Mouse (Mus musculus): ENCODE results near the gene Gm12253. TPM values are rescaled to one million over a fixed set of nuclear protein-coding genes. Genes with fewer than 3 reads are reported as not detected.

Gene Gm12253
- not detected in 2 replicates for total RNA-seq (2014; rRNA removed)
- polyA plus RNA-seq (2015; fragmentation: Nextera tagmentation; extraction: Ambion mirVana) = not detected in 2 replicates

- WGBS = 88% methylated on average over 3 of the region's 3 CpGs
- no peak within 1 kb of the TSS for H3K4me2 ChIP-seq (ENCODE audit: low read depth, low read length)
- no peaks in the 10 kb centered on the region for H3K9me3 ChIP-seq (ENCODE audit: low read length)
- H3K4me1 ChIP-seq (ENCODE audit: insufficient read depth, low read length) = no peaks in the 10 kb centered on the region
- H3K36me3 ChIP-seq (ENCODE audit: insufficient read depth, low read length) = no peaks in the 10 kb centered on the region
- H3K4me3 ChIP-seq (ENCODE audit: low read length) = no peak within 1 kb of the TSS
- DNase-seq (ENCODE audit: low spot score) (no peak), ATAC-seq (no peak)
- no peak within 1 kb of the TSS for H3K9ac ChIP-seq (replicated peaks; ENCODE audit: low read length)
- H3K27ac ChIP-seq = no peak within 1 kb of the TSS
- no peak for TF ChIP-seq CTCF (IDR thresholded peaks at IDR 0.05; ENCODE audit: low read depth)
- H3K27me3 ChIP-seq (ENCODE audit: insufficient read depth, low read length) = no peaks in the 10 kb centered on the region
Observed at GRCm38 (mm10) chr11:58432259-58432658, at the start of gene Gm12253. Gene Gm12253, plus strand, starts transcription at chr11:58432559.

GRCm38 (mm10) chr11:58399985-58400645, 32.2 kb upstream of the Gm12253 start:
- 0 out of 2 replicates have a peak overlapping the region, but pooled peaks have one; percentile 41 for H3K27ac ChIP-seq
- ATAC-seq = no peak

GRCm38 (mm10) chr11:58400655-58401054, 31.7 kb upstream of the Gm12253 start:
- no peak for ATAC-seq
- no peak for DNase-seq (ENCODE audit: low spot score)

More at GRCm38 (mm10) chr11:58399985-58400645, 32.2 kb upstream of the Gm12253 start:
- Histone ChIP-seq H3K9me3 (ENCODE audit: low read length) (no peaks in the 10 kb centered on the region), H3K4me3 (ENCODE audit: low read length) (no peak overlapping the region), H3K27me3 (ENCODE audit: insufficient read depth, low read length) (no peaks in the 10 kb centered on the region), H3K36me3 (ENCODE audit: insufficient read depth, low read length) (no peaks in the 10 kb centered on the region), H3K4me2 (ENCODE audit: low read depth, low read length) (peak overlapping the region; percentile 13; the same call in 1 of the 2 replicates), H3K9ac (replicated peaks; ENCODE audit: low read length) (no peak overlapping the region), H3K4me1 (ENCODE audit: insufficient read depth, low read length) (no peaks in the 10 kb centered on the region)
- 41% methylated on average over 6 of the region's 6 CpGs for WGBS
- TF ChIP-seq CTCF (IDR thresholded peaks at IDR 0.05; ENCODE audit: low read depth) = no peak
- peak; percentile 49 for DNase-seq (ENCODE audit: low spot score)

GRCm38 (mm10) chr11:58408066-58408465, 24.3 kb upstream of the Gm12253 start:
- H3K36me3 ChIP-seq (ENCODE audit: insufficient read depth, low read length) = no peaks in the 10 kb centered on the region
- H3K4me3 ChIP-seq (ENCODE audit: low read length) = no peak overlapping the region
- ATAC-seq (no peak), DNase-seq (ENCODE audit: low spot score) (no peak)
- H3K9ac ChIP-seq (replicated peaks; ENCODE audit: low read length) = no peak overlapping the region
- H3K27ac ChIP-seq = no peak overlapping the region
- no peak overlapping the region for H3K4me2 ChIP-seq (ENCODE audit: low read depth, low read length)
- H3K27me3 ChIP-seq (ENCODE audit: insufficient read depth, low read length) = no peaks in the 10 kb centered on the region
- H3K4me1 ChIP-seq (ENCODE audit: insufficient read depth, low read length) = no peaks in the 10 kb centered on the region
- no peaks in the 10 kb centered on the region for H3K9me3 ChIP-seq (ENCODE audit: low read length)
- no peak for TF ChIP-seq CTCF (IDR thresholded peaks at IDR 0.05; ENCODE audit: low read depth)
- WGBS = 52% methylated on average over 3 of the region's 3 CpGs

More at GRCm38 (mm10) chr11:58400655-58401054, 31.7 kb upstream of the Gm12253 start:
- Histone ChIP-seq H3K27me3 (ENCODE audit: insufficient read depth, low read length) (no peaks in the 10 kb centered on the region), H3K27ac (peak overlapping the region; percentile 41; the same call in 1 of the 2 replicates), H3K9ac (replicated peaks; ENCODE audit: low read length) (no peak overlapping the region), H3K4me2 (ENCODE audit: low read depth, low read length) (no peak overlapping the region), H3K36me3 (ENCODE audit: insufficient read depth, low read length) (no peaks in the 10 kb centered on the region), H3K9me3 (ENCODE audit: low read length) (no peaks in the 10 kb centered on the region), H3K4me1 (ENCODE audit: insufficient read depth, low read length) (no peaks in the 10 kb centered on the region), H3K4me3 (ENCODE audit: low read length) (no peak overlapping the region)
- no peak for TF ChIP-seq CTCF (IDR thresholded peaks at IDR 0.05; ENCODE audit: low read depth)
- 40% methylated on average over 5 of the region's 5 CpGs for WGBS

GRCm38 (mm10) chr11:58418336-58418735, 14.0 kb upstream of the Gm12253 start:
- no peak for ATAC-seq
- no peak for DNase-seq (ENCODE audit: low spot score)
- H3K4me1 ChIP-seq (ENCODE audit: insufficient read depth, low read length) = no peaks in the 10 kb centered on the region
- H3K27ac ChIP-seq = no peak overlapping the region
- no peaks in the 10 kb centered on the region for H3K36me3 ChIP-seq (ENCODE audit: insufficient read depth, low read length)
- no peaks in the 10 kb centered on the region for H3K9me3 ChIP-seq (ENCODE audit: low read length)
- H3K9ac ChIP-seq (replicated peaks; ENCODE audit: low read length) = no peak overlapping the region
- no peak overlapping the region for H3K4me3 ChIP-seq (ENCODE audit: low read length)
- no peaks in the 10 kb centered on the region for H3K27me3 ChIP-seq (ENCODE audit: insufficient read depth, low read length)
- 82% methylated on average over 3 of the region's 3 CpGs for WGBS
- TF ChIP-seq CTCF (IDR thresholded peaks at IDR 0.05; ENCODE audit: low read depth) = no peak
- no peak overlapping the region for H3K4me2 ChIP-seq (ENCODE audit: low read depth, low read length)

GRCm38 (mm10) chr11:58420815-58421214, 11.5 kb upstream of the Gm12253 start, which contains the start of gene 1810065E05Rik:
Gene 1810065E05Rik, plus strand, starts transcription at chr11:58421111.
- no peaks in the 10 kb centered on the region for H3K4me1 ChIP-seq (ENCODE audit: insufficient read depth, low read length)
- ATAC-seq (no peak), DNase-seq (ENCODE audit: low spot score) (no peak)

GRCm38 (mm10) chr11:58437866-58438265, 5.5 kb downstream of the Gm12253 start:
- no peak for TF ChIP-seq CTCF (IDR thresholded peaks at IDR 0.05; ENCODE audit: low read depth)
- Histone ChIP-seq H3K27ac (no peak overlapping the region), H3K36me3 (ENCODE audit: insufficient read depth, low read length) (no peaks in the 10 kb centered on the region), H3K9me3 (ENCODE audit: low read length) (no peaks in the 10 kb centered on the region), H3K4me1 (ENCODE audit: insufficient read depth, low read length) (no peaks in the 10 kb centered on the region), H3K4me3 (ENCODE audit: low read length) (no peak overlapping the region), H3K9ac (replicated peaks; ENCODE audit: low read length) (no peak overlapping the region), H3K4me2 (ENCODE audit: low read depth, low read length) (no peak overlapping the region), H3K27me3 (ENCODE audit: insufficient read depth, low read length) (no peaks in the 10 kb centered on the region)
- 48% methylated on average over 5 of the region's 5 CpGs for WGBS
- DNase-seq (ENCODE audit: low spot score) (no peak), ATAC-seq (no peak)

More at GRCm38 (mm10) chr11:58420815-58421214, 11.5 kb upstream of the Gm12253 start, which contains the start of gene 1810065E05Rik:
- Histone ChIP-seq H3K27me3 (ENCODE audit: insufficient read depth, low read length) (no peaks in the 10 kb centered on the region), H3K4me2 (ENCODE audit: low read depth, low read length) (no peak within 1 kb of the TSS), H3K36me3 (ENCODE audit: insufficient read depth, low read length) (no peaks in the 10 kb centered on the region), H3K9ac (replicated peaks; ENCODE audit: low read length) (no peak within 1 kb of the TSS), H3K9me3 (ENCODE audit: low read length) (no peaks in the 10 kb centered on the region), H3K27ac (no peak within 1 kb of the TSS), H3K4me3 (ENCODE audit: low read length) (no peak within 1 kb of the TSS)
- no peak for TF ChIP-seq CTCF (IDR thresholded peaks at IDR 0.05; ENCODE audit: low read depth)
- WGBS = 69% methylated on average over 1 of the region's 1 CpGs

Data from hindbrain, postnatal 0 days (tissue).